Mouse (Mus musculus) bone marrow, adult 2 months (tissue): ENCODE measurements around the gene Ccr7. TPM values are rescaled to one million over a fixed set of nuclear protein-coding genes. Genes with fewer than 3 reads are reported as not detected.
A peak's percentile ranks its signal among the peaks of the same experiment; 100 is the strongest.

ENCODE experiments used
- H3K27ac ChIP-seq: fragments of 200-500 bp; 2 replicates; pipeline ENCODE4 v1.5.1; 2012; ENCODE audit warnings: low read depth, mild to moderate bottlenecking, control low read depth, inconsistent platforms, low read length; ENCODE audit not compliant: control insufficient read depth, poor library complexity, insufficient read depth
- H3K4me1 ChIP-seq: fragments of 200-500 bp; 2 replicates; pipeline ENCODE4 v1.6.1; 2011; ENCODE audit warnings: low read length; ENCODE audit not compliant: control insufficient read depth, insufficient read depth
- H3K4me3 ChIP-seq: fragments of 200-500 bp; replicated peaks from 2 replicates; pipeline ENCODE3; 2011; ENCODE audit warnings: mild to moderate bottlenecking, low read depth, low read length, control low read depth; ENCODE audit not compliant: control insufficient read depth
- CTCF ChIP-seq: fragments of 200-500 bp; IDR thresholded peaks from 2 replicates; pipeline ENCODE4 v1.5.1; 2011; ENCODE audit warnings: low read length, control low read depth; ENCODE audit not compliant: control insufficient read depth, insufficient read depth
- POLR2A ChIP-seq: fragments of 200-500 bp; IDR thresholded peaks from 2 replicates; pipeline ENCODE4 v1.6.1; 2011; ENCODE audit warnings: low read depth, mild to moderate bottlenecking, control low read depth, low read length, borderline replicate concordance; ENCODE audit not compliant: control insufficient read depth
- WGBS: fragments of 180-500 bp; shearing (Covaris S2); methylation state at CpG from one replicate; pipeline ENCODE4 v1.1.7; 2018; 5-methylcytosine and 5-hydroxymethylcytosine counted together
- polyA plus RNA-seq: library from polyadenylated mRNA; stranded (reverse); fragments of >200 nt; gene quantifications from 2 replicates; pipeline ENCODE4 v1.2.4, GENCODE M21; 2011; ENCODE audit warnings: low replicate concordance; ENCODE audit not compliant: missing spikeins, insufficient read depth, insufficient read length

Gene Ccr7
- polyA plus RNA-seq, 1 experiment = 9.7 TPM

DNA sequence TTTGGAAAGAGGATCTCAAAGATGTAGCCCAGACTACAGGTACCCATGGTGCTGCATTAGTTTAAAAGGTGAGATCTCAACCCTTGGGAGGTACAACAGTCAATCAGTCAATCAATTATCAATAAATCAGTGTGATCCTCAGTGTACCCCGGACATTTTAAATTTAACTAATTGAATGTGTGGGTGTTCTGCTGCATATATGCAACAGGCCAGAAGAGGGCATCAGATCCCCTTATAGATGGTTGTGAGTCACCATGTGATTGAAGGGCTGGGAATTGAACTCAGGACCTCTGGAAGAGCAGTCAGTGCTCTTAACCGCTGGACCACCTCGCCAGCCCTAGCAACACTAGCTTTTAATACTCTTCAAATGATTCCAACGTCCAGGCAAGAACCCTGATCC lies 17.1 kb upstream of the Ccr7 start:
- Histone ChIP-seq H3K27ac (no peak overlapping the region), H3K4me1 (no peaks in the 10 kb centered on the region; the same call in 1 of the 2 replicates), H3K4me3 (no peak overlapping the region)
- 79% methylated on average over 4 of the region's 4 CpGs for WGBS
- no peak for TF ChIP-seq POLR2A
- TF ChIP-seq CTCF = no peak

DNA sequence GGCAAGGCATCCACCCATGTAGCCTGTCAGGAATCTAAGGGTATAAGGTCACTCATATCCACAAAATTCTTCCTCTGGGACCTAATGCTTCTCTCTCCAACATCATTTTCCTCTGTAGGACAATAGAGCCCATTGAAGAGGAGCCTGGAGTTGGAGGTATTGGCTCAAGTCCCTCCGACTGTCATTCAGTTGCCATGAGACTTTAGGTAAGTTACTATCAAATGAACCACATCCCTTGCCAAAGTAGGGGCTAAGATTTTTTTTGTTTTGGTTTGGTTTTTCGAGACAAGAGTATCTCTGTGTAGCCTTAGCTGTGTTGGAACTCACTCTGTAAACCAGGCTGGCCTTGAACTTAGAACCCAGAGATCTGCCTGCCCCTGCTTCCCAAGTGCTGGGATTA lies 16.6 kb upstream of the Ccr7 start:
- WGBS = 61% methylated on average over 2 of the region's 2 CpGs
- no peak for TF ChIP-seq CTCF
- TF ChIP-seq POLR2A = no peak
- Histone ChIP-seq H3K4me3 (no peak overlapping the region), H3K4me1 (peaks cover 2% of the 10 kb centered on the region; the same call in 1 of the 2 replicates), H3K27ac (peak overlapping the region; percentile 87; the same call in 1 of the 2 replicates)

DNA sequence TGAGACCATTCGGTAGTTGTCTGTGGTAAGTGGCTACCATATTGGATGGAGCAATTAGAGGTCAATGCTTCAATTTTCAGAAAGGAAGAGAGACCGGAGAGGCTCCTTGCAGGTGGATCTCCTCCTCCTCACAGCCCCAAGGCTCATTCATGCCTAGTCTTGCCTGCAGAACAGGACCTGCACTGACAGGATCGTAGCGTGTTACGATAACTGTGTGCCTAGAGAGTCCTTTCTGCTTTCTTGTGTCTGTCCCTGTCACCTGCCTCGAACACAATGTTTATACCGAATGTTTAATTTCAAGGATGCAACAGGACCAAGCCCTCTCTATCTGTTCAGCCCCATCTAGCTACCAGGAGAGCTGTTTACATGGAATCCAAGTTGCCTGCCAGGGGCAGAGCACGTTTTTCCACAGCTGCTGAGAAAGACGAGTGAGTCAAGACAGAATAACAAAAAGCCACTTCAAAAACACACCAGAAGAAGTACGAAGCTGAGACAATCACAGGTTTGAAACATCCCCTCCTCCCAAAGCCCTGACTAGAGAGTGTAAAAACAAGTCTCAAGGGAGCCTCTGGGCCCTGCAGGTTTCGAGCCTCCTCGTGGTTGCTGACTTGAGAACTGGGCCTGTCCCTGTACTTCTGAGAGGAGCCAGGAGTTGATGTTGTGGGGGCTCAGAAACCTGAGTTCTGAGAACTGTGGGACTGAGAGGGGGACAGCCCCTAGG lies 15.8 kb upstream of the Ccr7 start:
- 63% methylated on average over 12 of the region's 12 CpGs for WGBS
- peak overlapping the region; percentile 87 for H3K27ac ChIP-seq
- peaks cover 2% of the 10 kb centered on the region; the same call in 1 of the 2 replicates for H3K4me1 ChIP-seq
- no peak for TF ChIP-seq CTCF
- TF ChIP-seq POLR2A = no peak
- no peak overlapping the region for H3K4me3 ChIP-seq

DNA sequence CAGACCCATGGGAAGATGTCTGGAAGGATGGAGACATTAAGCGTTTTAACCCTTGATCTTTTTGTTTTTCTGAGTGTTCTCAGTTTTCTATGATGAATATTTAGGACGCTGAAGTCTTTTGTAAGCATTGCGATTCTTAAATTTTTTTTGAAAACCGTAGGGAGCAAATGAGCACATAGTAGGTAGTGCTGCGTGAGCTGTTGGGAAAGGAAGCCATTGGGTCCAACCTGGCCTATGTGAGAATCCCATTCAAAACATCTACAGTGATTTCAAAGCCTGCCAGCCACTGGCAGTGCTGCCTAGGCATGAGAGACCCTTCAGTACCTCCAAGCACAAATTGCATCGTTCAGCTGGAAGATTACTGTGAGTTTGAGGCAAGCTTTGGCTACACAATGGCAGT lies 15.1 kb upstream of the Ccr7 start:
- no peak overlapping the region for H3K4me3 ChIP-seq
- H3K4me1 ChIP-seq = peaks cover 2% of the 10 kb centered on the region; the same call in 1 of the 2 replicates
- 84% methylated on average over 6 of the region's 6 CpGs for WGBS
- no peak for TF ChIP-seq CTCF
- TF ChIP-seq POLR2A = no peak
- H3K27ac ChIP-seq = peak overlapping the region; percentile 64; the same call in 1 of the 2 replicates

DNA sequence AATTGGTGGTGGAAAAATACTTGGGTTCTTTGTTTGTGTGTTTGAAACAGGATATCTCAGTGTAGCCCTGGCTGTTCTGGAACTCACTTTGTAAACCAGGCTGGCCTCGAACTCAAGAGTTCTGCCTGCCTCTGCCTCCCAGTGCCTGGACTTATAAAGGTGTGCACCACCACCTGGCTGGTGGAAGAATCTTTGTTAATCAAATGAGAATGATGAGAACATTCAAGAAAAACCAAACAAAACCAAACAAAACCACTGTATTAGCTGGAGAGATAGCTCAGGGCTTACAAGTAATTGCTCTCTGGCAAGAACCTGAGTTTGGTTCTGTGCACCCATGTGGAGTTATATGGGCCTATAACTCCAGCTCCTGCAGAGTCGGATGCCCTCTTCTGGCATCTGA lies 14.6 kb upstream of the Ccr7 start:
- 77% methylated on average over 2 of the region's 2 CpGs for WGBS
- Histone ChIP-seq H3K4me1 (peaks cover 2% of the 10 kb centered on the region; the same call in 1 of the 2 replicates), H3K27ac (no peak overlapping the region), H3K4me3 (no peak overlapping the region)
- TF ChIP-seq CTCF (no peak), POLR2A (no peak)

DNA sequence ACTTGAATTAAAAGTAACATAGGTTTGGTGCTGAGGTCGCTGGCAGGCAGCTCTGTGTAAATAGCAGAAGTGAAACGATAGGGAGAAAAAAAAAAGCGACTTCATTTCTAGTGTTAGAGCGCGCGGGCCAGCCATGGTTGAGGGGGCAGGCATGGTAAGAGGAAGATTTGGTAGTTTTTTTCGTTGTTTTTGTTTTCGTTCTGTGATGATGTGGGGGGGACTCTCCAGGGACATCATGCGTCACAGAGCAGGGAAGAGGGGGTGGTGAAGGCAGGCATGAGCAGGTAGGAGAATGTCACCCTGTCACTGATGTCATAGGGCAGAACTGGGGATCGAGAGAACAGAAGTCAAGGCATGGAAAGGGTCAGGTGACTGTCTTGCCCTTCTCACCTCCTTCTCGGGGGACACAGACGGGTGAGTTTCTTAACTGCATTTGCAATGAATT lies 13.2 kb upstream of the Ccr7 start:
- WGBS = 3% methylated on average over 12 of the region's 12 CpGs
- peak overlapping the region; percentile 47 for H3K4me3 ChIP-seq
- H3K27ac ChIP-seq = peak overlapping the region; percentile 82; the same call in 1 of the 2 replicates
- TF ChIP-seq CTCF (no peak), POLR2A (no peak)
- H3K4me1 ChIP-seq = peaks cover 4% of the 10 kb centered on the region; the same call in 1 of the 2 replicates

DNA sequence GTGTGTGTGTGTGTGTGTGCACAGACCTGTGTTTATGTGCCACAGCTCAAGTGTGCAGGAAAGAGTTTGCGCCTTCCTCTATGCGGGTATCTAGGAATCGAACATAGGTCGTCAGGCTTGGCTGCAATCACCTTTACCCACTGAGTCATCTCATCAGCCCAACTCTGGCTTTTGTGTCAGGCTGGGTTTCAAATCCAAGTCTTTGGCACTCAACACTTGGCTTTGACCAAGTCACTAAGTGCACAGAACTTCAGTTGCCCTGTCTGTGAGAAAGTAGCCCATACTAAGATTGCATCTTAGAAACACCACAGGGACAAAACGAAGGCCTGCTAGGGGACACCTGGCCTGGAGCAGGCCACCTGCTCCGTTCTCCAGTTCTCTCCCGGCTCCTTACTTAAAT lies 12.7 kb upstream of the Ccr7 start:
- Histone ChIP-seq H3K27ac (peak overlapping the region; percentile 82), H3K4me3 (no peak overlapping the region), H3K4me1 (peaks cover 9% of the 10 kb centered on the region)
- no peak for TF ChIP-seq CTCF
- TF ChIP-seq POLR2A = no peak
- 55% methylated on average over 7 of the region's 7 CpGs for WGBS

DNA sequence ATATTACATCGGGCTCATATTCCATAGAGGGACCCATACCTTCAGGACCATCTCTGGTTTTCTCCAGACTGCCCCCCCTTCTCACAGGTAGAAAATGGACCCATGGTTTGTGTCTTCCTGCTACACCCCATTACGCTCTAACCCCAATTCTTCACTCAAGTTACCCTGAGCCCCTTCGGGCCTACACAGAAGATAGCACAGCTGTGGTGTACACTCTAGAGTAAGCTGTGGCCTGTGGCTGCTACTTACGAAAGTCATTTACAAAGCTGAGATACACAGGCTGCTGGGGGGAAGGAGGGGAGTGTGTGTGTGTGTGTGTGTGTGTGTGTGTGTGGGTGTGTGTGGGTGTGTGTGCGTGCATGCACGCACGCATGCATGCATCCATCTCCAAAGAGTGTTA lies 11.4 kb upstream of the Ccr7 start:
- TF ChIP-seq CTCF (no peak), POLR2A (no peak)
- 73% methylated on average over 7 of the region's 7 CpGs for WGBS
- H3K4me3 ChIP-seq = no peak overlapping the region
- H3K4me1 ChIP-seq = peaks cover 9% of the 10 kb centered on the region
- H3K27ac ChIP-seq = peak overlapping the region; percentile 35; the same call in 1 of the 2 replicates
